Mouse (Mus musculus): ENCODE data around the gene Alkbh6. TPM values are rescaled to one million over a fixed set of nuclear protein-coding genes. Genes with fewer than 3 reads are reported as not detected.
A peak's percentile ranks its signal among the peaks of the same experiment; 100 is the strongest.

Alkbh6 gene
- polyA plus RNA-seq, 1 experiment from 2014 or later = 123 TPM

- 59% methylated on average over 7 of the region's 7 CpGs for WGBS
- Histone ChIP-seq H3K27ac (no peak overlapping the region), H3K9me3 (ENCODE audit: control insufficient read depth, low read length) (no peaks in the 10 kb centered on the region), H3K4me2 (replicated peaks) (peak overlapping the region; percentile 42), H3K4me3 (replicated peaks; ENCODE audit: low read length) (no peak overlapping the region; the same call in 1 of the 2 replicates), H3K27me3 (ENCODE audit: control insufficient read depth, insufficient read depth, low read length) (no peaks in the 10 kb centered on the region), H3K4me1 (replicated peaks; ENCODE audit: control insufficient read depth, insufficient read depth, low read length) (peaks cover 45% of the 10 kb centered on the region), H3K9ac (peak overlapping the region; percentile 41), H3K36me3 (replicated peaks; ENCODE audit: control insufficient read depth, insufficient read depth) (peaks cover 50% of the 10 kb centered on the region)
- DNase-seq (ENCODE audit: low spot score) (no peak), ATAC-seq (ENCODE audit: low FRiP score) (no peak)
Measured at GRCm38 (mm10) chr7:30358378-30359186, 50.1 kb downstream of the Alkbh6 start.

GRCm38 (mm10) chr7:30359276-30359865, 50.9 kb downstream of the Alkbh6 start:
- DNase-seq (ENCODE audit: low spot score) = no peak
- Histone ChIP-seq H3K4me1 (replicated peaks; ENCODE audit: control insufficient read depth, insufficient read depth, low read length) (peaks cover 44% of the 10 kb centered on the region), H3K4me3 (replicated peaks; ENCODE audit: low read length) (peak overlapping the region; percentile 11; the same call in 1 of the 2 replicates), H3K9me3 (ENCODE audit: control insufficient read depth, low read length) (no peaks in the 10 kb centered on the region), H3K4me2 (replicated peaks) (peak overlapping the region; percentile 42), H3K27ac (no peak overlapping the region), H3K27me3 (ENCODE audit: control insufficient read depth, insufficient read depth, low read length) (no peaks in the 10 kb centered on the region), H3K36me3 (replicated peaks; ENCODE audit: control insufficient read depth, insufficient read depth) (peaks cover 49% of the 10 kb centered on the region), H3K9ac (peak overlapping the region; percentile 41)
- WGBS = 68% methylated on average over 31 of the region's 31 CpGs
- ATAC-seq (ENCODE audit: low FRiP score) = no peak

- no peaks in the 10 kb centered on the region for H3K27me3 ChIP-seq (ENCODE audit: control insufficient read depth, insufficient read depth, low read length)
- H3K4me3 ChIP-seq (replicated peaks; ENCODE audit: low read length) = no peak overlapping the region
- ATAC-seq (ENCODE audit: low FRiP score) = no peak
- DNase-seq (ENCODE audit: low spot score) = no peak
- no peak overlapping the region for H3K9ac ChIP-seq
- H3K9me3 ChIP-seq (ENCODE audit: control insufficient read depth, low read length) = no peaks in the 10 kb centered on the region
- peak overlapping the region; percentile 42 for H3K4me2 ChIP-seq (replicated peaks)
- H3K4me1 ChIP-seq (replicated peaks; ENCODE audit: control insufficient read depth, insufficient read depth, low read length) = peaks cover 44% of the 10 kb centered on the region
- H3K36me3 ChIP-seq (replicated peaks; ENCODE audit: control insufficient read depth, insufficient read depth) = peaks cover 42% of the 10 kb centered on the region
- WGBS = 90% methylated on average over 17 of the region's 17 CpGs
- H3K27ac ChIP-seq = no peak overlapping the region
Measured at GRCm38 (mm10) chr7:30360028-30360427, 51.5 kb downstream of the Alkbh6 start.

- peak within 1 kb of the TSS; percentile 90 for H3K4me2 ChIP-seq (replicated peaks)
- peaks cover 44% of the 10 kb centered on the region for H3K4me1 ChIP-seq (replicated peaks; ENCODE audit: control insufficient read depth, insufficient read depth, low read length)
- peak; percentile 89 for DNase-seq (ENCODE audit: low spot score)
- H3K4me3 ChIP-seq (replicated peaks; ENCODE audit: low read length) = peak within 1 kb of the TSS; percentile 78
- 0 out of 2 replicates have a peak, but pooled peaks cover 3% of the 10 kb centered on the region for H3K27me3 ChIP-seq (ENCODE audit: control insufficient read depth, insufficient read depth, low read length)
- H3K9ac ChIP-seq = peak within 1 kb of the TSS; percentile 88
- H3K27ac ChIP-seq = no peak within 1 kb of the TSS; the same call in 1 of the 2 replicates
- peak; percentile 68 for ATAC-seq (ENCODE audit: low FRiP score)
- WGBS = 2% methylated on average over 44 of the region's 55 CpGs
- H3K9me3 ChIP-seq (ENCODE audit: control insufficient read depth, low read length) = no peaks in the 10 kb centered on the region
- H3K36me3 ChIP-seq (replicated peaks; ENCODE audit: control insufficient read depth, insufficient read depth) = peaks cover 21% of the 10 kb centered on the region
Measured at GRCm38 (mm10) chr7:30362652-30363343, 54.3 kb downstream of the Alkbh6 start, which contains the start of gene Lrfn3. TSS of gene Lrfn3 (minus strand) at chr7:30362772.

- Histone ChIP-seq H3K4me2 (replicated peaks) (peak overlapping the region; percentile 90), H3K4me3 (replicated peaks; ENCODE audit: low read length) (peak overlapping the region; percentile 78), H3K4me1 (replicated peaks; ENCODE audit: control insufficient read depth, insufficient read depth, low read length) (peaks cover 43% of the 10 kb centered on the region), H3K36me3 (replicated peaks; ENCODE audit: control insufficient read depth, insufficient read depth) (peaks cover 21% of the 10 kb centered on the region), H3K9ac (peak overlapping the region; percentile 88), H3K27ac (no peak overlapping the region; the same call in 1 of the 2 replicates), H3K27me3 (ENCODE audit: control insufficient read depth, insufficient read depth, low read length) (0 out of 2 replicates have a peak, but pooled peaks cover 3% of the 10 kb centered on the region), H3K9me3 (ENCODE audit: control insufficient read depth, low read length) (no peaks in the 10 kb centered on the region)
- WGBS = 67% methylated on average over 6 of the region's 6 CpGs
- ATAC-seq (ENCODE audit: low FRiP score) (0 out of 2 replicates have a peak, but pooled peaks have one; percentile 26), DNase-seq (ENCODE audit: low spot score) (no peak)
Measured at GRCm38 (mm10) chr7:30363344-30363738, 54.8 kb downstream of the Alkbh6 start.

Other genes with a start within 250 kb of the Alkbh6 start
- 10.3 and 12.2 TPM in 2 replicates for gene Zfp82, start 235.8 kb upstream of the Alkbh6 start, polyA plus RNA-seq (2014; fragmentation: Nextera tagmentation; extraction: Ambion mirVana)
- gene Gm26920, start 218.3 kb upstream of the Alkbh6 start, polyA plus RNA-seq (2014; fragmentation: Nextera tagmentation; extraction: Ambion mirVana) = 0.96 and 2.2 TPM in 2 replicates
- 14.3 and 15.0 TPM in 2 replicates for gene Zfp566, start 218.2 kb upstream of the Alkbh6 start, polyA plus RNA-seq (2014; fragmentation: Nextera tagmentation; extraction: Ambion mirVana)
- 88.6 and 97.8 TPM in 2 replicates for gene Zfp260, start 213.9 kb upstream of the Alkbh6 start, polyA plus RNA-seq (2014; fragmentation: Nextera tagmentation; extraction: Ambion mirVana)
- 14.6 and 15.5 TPM in 2 replicates for gene Zfp382, start 186.8 kb upstream of the Alkbh6 start, polyA plus RNA-seq (2014; fragmentation: Nextera tagmentation; extraction: Ambion mirVana)
- gene Zfp146, start 139.0 kb upstream of the Alkbh6 start, polyA plus RNA-seq (2014; fragmentation: Nextera tagmentation; extraction: Ambion mirVana) = 13.2 and 14.0 TPM in 2 replicates
- gene Cox7a1, start 124.6 kb upstream of the Alkbh6 start, polyA plus RNA-seq (2014; fragmentation: Nextera tagmentation; extraction: Ambion mirVana) = 6.0 and 6.9 TPM in 2 replicates
- gene Capns1, start 109.9 kb upstream of the Alkbh6 start, polyA plus RNA-seq (2014; fragmentation: Nextera tagmentation; extraction: Ambion mirVana) = 62.0 and 70.7 TPM in 2 replicates
- gene Polr2i, start 76.8 kb upstream of the Alkbh6 start, polyA plus RNA-seq (2014; fragmentation: Nextera tagmentation; extraction: Ambion mirVana) = 179 and 199 TPM in 2 replicates
- 390 and 397 TPM in 2 replicates for gene Tbcb, start 76.4 kb upstream of the Alkbh6 start, polyA plus RNA-seq (2014; fragmentation: Nextera tagmentation; extraction: Ambion mirVana)
- not detected in 2 replicates for gene Ovol3, start 73.0 kb upstream of the Alkbh6 start, polyA plus RNA-seq (2014; fragmentation: Nextera tagmentation; extraction: Ambion mirVana)
- 0.16 and 0.43 TPM in 2 replicates for gene Thap8, start 28.6 kb upstream of the Alkbh6 start, polyA plus RNA-seq (2014; fragmentation: Nextera tagmentation; extraction: Ambion mirVana)
- gene Wdr62, start 28.3 kb upstream of the Alkbh6 start, polyA plus RNA-seq (2014; fragmentation: Nextera tagmentation; extraction: Ambion mirVana) = 5.7 and 5.9 TPM in 2 replicates
- gene Clip3, start 17.0 kb upstream of the Alkbh6 start, polyA plus RNA-seq (2014; fragmentation: Nextera tagmentation; extraction: Ambion mirVana) = 123 and 146 TPM in 2 replicates
- gene Syne4, start 6.1 kb downstream of the Alkbh6 start, polyA plus RNA-seq (2014; fragmentation: Nextera tagmentation; extraction: Ambion mirVana) = 10.7 and 11.9 TPM in 2 replicates
- not detected in 2 replicates for gene E130208F15Rik, start 13.0 kb downstream of the Alkbh6 start, polyA plus RNA-seq (2014; fragmentation: Nextera tagmentation; extraction: Ambion mirVana)
- 16.5 and 19.2 TPM in 2 replicates for gene Sdhaf1, start 15.2 kb downstream of the Alkbh6 start, polyA plus RNA-seq (2014; fragmentation: Nextera tagmentation; extraction: Ambion mirVana)
- gene Lrfn3, start 54.1 kb downstream of the Alkbh6 start, polyA plus RNA-seq (2014; fragmentation: Nextera tagmentation; extraction: Ambion mirVana) = 14.5 and 15.0 TPM in 2 replicates
- gene Tyrobp, start 105.0 kb downstream of the Alkbh6 start, polyA plus RNA-seq (2014; fragmentation: Nextera tagmentation; extraction: Ambion mirVana) = 27.2 and 35.6 TPM in 2 replicates
- gene Hcst, start 111.1 kb downstream of the Alkbh6 start, polyA plus RNA-seq (2014; fragmentation: Nextera tagmentation; extraction: Ambion mirVana) = 1.1 TPM in 1 of 2 replicates, not detected in the other
- 1.8 and 2.9 TPM in 2 replicates for gene Nfkbid, start 113.0 kb downstream of the Alkbh6 start, polyA plus RNA-seq (2014; fragmentation: Nextera tagmentation; extraction: Ambion mirVana)
- gene Aplp1, start 136.8 kb downstream of the Alkbh6 start, polyA plus RNA-seq (2014; fragmentation: Nextera tagmentation; extraction: Ambion mirVana) = 690 and 752 TPM in 2 replicates
- gene Kirrel2, start 149.0 kb downstream of the Alkbh6 start, polyA plus RNA-seq (2014; fragmentation: Nextera tagmentation; extraction: Ambion mirVana) = 1.8 and 2.4 TPM in 2 replicates
- 0.54 and 0.83 TPM in 2 replicates for gene Nphs1, start 149.6 kb downstream of the Alkbh6 start, polyA plus RNA-seq (2014; fragmentation: Nextera tagmentation; extraction: Ambion mirVana)
- 0.48 TPM in 1 of 2 replicates, not detected in the other for gene Prodh2, start 184.9 kb downstream of the Alkbh6 start, polyA plus RNA-seq (2014; fragmentation: Nextera tagmentation; extraction: Ambion mirVana)
- 112 TPM in 2 replicates for gene Arhgap33, start 226.3 kb downstream of the Alkbh6 start, polyA plus RNA-seq (2014; fragmentation: Nextera tagmentation; extraction: Ambion mirVana)
- 9.3 and 12.6 TPM in 2 replicates for gene Hspb6, start 243.5 kb downstream of the Alkbh6 start, polyA plus RNA-seq (2014; fragmentation: Nextera tagmentation; extraction: Ambion mirVana)
- gene Proser3, start 243.6 kb downstream of the Alkbh6 start, polyA plus RNA-seq (2014; fragmentation: Nextera tagmentation; extraction: Ambion mirVana) = 10.4 and 11.0 TPM in 2 replicates

Data from hindbrain, embryonic 14.5 days (tissue).